Mouse (Mus musculus) cerebellum, postnatal 36 days (tissue): ENCODE measurements around the gene Krt73.

ENCODE experiments used
- DNase-seq, 2 experiments: peaks; one replicate each; pipeline ENCODE4 v3.0.0; 2021 to 2022; ENCODE audit warnings: mixed read lengths in 2 of 2

Krt73 gene

GRCm38 (mm10) chr15:101802296-101802835, at the start of gene Krt73:
Krt73 (minus strand) TSS chr15:101802346.
- no peak for DNase-seq

DNA sequence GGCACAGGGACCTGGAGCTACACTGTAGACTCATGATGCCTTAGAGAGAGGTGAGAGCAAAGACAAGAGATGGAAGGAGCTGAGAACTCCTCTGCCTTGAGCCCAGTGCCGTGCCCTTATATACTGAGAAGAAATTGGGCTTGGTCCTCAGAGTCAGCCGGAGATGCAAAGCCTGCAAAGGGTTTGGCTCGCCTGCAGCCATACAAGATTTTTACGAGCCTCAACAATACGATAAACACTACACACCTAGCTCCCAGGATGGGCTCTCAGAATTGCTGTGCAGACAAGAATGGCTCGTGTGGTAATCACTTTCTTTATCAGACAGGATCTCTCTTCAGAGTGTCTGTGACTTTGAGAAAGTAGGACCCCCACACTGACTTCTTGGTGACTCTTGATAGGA, 48.5 kb upstream of the Krt73 start, which contains the start of gene Krt1:
Gene Krt1 (minus strand): TSS at position 101 of the 400 bp plus-strand sequence.
- no peak for DNase-seq

DNA sequence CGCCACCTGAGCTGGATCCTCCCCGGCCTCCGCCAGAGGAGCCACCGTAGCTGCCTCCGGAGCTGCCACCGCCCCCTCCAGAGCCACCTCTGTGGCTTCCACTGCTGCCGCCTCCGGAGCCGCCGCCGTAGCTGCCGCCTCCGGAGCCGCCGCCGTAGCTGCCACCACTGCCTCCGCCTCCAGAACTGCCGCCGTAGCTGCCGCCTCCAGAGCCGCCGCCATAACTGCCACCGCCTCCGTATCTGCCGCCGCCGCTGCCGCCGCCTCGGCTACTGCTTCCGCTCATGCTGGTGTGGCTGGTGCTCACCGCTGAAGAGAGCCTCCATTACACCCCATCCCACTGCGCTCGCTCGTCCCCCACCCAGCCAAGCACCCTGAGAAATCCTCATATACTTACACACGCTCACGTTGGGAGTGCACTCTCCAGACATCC, 43.8 kb upstream of the Krt73 start:
- peak; percentile 25 to 34 for DNase-seq

- no peak for DNase-seq
These were observed 41.0 kb upstream of the Krt73 start for GRCm38 (mm10) chr15:101843192-101843591.

- no peak for DNase-seq
These were observed 32.7 kb upstream of the Krt73 start for GRCm38 (mm10) chr15:101834784-101835328.

DNA sequence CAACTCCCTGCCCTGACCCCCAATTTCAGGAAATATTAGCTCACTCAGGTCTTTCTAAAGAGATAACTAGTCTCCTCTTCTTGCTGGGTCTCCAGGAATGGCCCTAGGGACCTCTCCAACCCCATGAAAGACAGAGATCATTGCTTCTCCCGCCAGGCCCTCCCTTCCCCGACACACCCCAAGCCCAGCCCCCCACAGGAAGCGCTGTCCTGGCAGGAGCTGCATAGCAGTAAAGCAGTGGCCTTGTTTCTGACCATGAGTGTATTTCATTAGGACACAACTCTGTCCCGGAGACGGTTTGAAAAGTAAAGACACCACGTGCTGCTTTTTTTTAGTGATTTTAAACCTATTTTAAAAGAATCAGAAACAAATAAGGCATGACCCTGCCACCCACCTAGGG, 31.0 kb upstream of the Krt73 start:
- DNase-seq: no peak

- no peak for DNase-seq
These were observed 27.3 kb upstream of the Krt73 start for GRCm38 (mm10) chr15:101829441-101829840.

DNA sequence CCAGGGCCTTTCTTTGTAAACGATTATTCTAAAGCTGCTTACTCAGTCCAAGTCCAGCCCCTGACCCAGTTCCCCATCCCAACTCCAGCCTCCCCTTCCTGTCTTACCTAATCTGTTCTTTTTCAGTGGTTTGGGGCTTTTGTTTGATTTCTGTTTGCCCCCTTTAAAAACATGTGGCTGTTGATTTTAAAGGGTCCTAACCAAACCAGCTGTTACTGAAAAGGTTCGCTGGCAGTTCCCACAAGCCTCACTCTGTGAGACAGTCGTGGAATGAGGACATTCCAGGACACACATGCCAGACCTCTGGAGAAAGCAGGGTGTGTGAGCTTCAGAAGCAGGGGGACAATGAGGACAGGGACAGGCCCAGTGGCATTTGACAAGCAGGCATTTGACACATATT, 19.6 kb upstream of the Krt73 start:
- DNase-seq: no peak

DNA sequence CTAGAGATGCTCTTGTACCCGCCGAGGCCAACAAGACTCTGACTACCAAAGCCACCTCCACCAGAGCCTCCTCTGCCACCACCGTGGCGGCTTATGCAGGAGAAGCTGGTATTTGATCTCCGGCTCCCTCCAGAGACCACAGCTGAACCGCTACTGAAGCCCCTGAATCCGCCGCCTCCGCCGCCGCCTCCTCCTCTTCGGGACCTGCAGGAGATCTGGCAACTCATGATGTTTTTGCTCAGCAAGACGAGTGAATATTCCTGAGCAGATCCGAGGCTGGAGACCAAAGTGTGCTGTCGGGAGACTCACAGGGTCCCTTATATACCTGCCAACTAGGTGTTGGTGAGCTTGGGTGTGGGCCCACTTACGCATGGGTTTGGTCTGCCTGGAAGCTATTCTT, 15.7 kb upstream of the Krt73 start, which contains the start of gene Krt2:
Gene Krt2 (minus strand): TSS at position 295 of the 400 bp plus-strand sequence.
- no peak for DNase-seq

- DNase-seq: no peak
These were observed 1.1 kb upstream of the Krt73 start for GRCm38 (mm10) chr15:101803052-101803822.

- DNase-seq: no peak
These were observed 11.3 kb downstream of the Krt73 start for GRCm38 (mm10) chr15:101790867-101791266.

GRCm38 (mm10) chr15:101786360-101786759, 15.8 kb downstream of the Krt73 start, which contains the start of gene Krt72:
Krt72 (minus strand) TSS chr15:101786460.
- DNase-seq: no peak

DNA sequence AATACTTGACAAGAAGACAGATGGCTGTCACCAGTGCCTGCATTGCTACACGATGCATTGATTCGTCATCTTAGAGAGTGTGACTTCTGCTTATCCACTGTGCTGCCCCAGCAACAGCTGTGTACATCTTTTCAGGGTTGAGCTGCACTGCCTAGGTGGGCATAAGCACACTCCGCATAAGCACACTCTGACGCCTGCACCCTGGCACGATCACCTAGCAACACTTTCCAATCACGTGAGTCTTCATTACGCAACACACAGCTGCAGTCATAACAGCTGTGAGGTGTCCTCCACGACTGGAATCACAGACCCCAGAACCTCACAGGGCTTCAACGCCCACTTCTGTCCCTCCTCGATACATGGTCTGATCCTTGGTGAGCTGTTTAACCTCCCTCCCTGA, 28.7 kb downstream of the Krt73 start:
- DNase-seq: no peak

DNA sequence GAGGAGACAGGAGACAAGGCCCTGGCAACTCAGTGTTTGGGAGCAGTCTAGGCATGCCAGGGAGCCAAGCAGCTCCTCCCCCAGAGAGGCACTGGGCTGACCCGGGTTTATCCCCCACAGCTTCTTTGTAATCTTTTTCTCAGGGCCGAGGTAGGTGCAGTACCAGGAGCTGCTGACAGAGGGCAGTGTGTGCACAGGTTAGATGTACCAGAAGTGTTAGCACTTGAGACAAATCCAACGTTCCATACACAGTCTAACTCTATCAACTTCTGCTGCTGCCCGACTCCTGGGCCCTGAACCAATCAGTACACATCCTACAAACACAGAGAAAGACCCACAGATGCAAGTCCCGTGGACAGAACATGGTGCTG, 29.4 kb downstream of the Krt73 start:
- peak; percentile 82 to 89 for DNase-seq

DNA sequence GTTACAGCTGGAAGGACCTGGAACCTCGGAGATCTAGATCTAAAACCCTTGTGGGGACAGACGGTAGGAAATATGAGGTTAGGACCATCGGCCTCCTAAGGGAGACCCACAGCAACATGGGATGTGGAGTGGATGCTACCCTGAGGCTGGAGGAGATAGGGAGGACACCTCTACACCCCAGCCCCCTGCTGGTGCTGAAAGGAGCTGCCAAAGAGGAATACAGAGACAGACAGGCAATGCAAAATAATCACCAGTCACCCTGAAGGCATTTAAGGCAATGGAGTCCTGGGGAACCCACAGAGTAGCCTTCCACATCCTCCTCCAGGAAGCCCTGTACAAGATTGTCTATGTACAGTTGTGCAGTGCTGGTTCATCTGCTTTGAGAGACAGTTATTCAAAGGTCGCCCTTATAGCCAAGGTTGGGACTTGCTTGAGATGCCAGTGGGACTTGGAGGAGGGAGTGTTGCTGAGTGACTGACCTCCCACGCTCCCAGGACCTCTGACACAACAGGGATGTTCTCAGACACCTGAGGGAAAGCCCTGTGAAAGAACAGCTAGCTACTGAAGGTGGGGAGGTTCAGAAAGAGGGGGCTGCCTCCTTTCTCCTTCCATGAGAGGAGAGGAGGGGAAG, 30.0 kb downstream of the Krt73 start:
- DNase-seq: no peak

DNA sequence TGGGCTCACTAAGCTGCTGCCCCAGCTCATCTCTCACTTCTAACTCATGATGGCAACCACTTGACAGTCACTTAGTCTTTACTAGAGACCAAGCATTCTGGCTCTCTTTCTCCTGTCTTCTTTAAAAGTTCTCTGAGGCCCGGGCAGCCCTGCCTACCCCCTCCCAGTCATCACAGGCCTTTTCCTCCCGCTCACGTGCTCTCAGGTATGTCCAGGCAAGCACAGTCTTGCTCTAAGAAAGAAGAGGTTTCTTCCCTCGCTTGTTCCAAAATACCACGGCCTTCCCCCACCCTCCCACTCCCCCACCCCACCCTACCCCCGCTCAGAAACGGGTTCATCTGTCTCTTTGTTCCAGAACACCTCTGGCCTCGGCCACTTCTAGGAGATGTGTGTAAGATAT, 31.9 kb downstream of the Krt73 start:
- no peak for DNase-seq
